Mouse (Mus musculus) heart, embryonic 14.5 days (tissue): ENCODE measurements around the gene Itgb3. TPM values are rescaled to one million over a fixed set of nuclear protein-coding genes. Genes with fewer than 3 reads are reported as not detected.

Source experiments
- ATAC-seq: fragments of 200-750 bp; cut with Nextera tagmentation; 2 replicates; pipeline ENCODE4 v1.8.0; 2017; ENCODE audit warnings: low read depth, moderate TSS enrichment; ENCODE audit not compliant: insufficient number of reproducible peaks, insufficient read depth, low FRiP score
- H3K27ac ChIP-seq, 2 experiments: fragments of 200-500 bp in 1 of 2; fragments of 300-500 bp in 1 of 2; sonication (generic) in 1 of 2; replicated peaks in 1 of 2; 2 replicates each; pipeline ENCODE4 v1.5.1; 2012 to 2014; ENCODE audit warnings: low read depth in 2 of 2, low read length in 2 of 2, control low read depth in 1 of 2, mild to moderate bottlenecking in 1 of 2, mixed read lengths in 1 of 2; ENCODE audit not compliant: control insufficient read depth in 1 of 2, insufficient read depth in 1 of 2
- H3K27me3 ChIP-seq: fragments of 300-500 bp; sonication (generic); 2 replicates; pipeline ENCODE4 v1.6.1; 2014; ENCODE audit warnings: mild to moderate bottlenecking, low read length, control low read depth; ENCODE audit not compliant: control insufficient read depth, insufficient read depth
- H3K36me3 ChIP-seq: fragments of 300-500 bp; sonication (generic); 2 replicates; pipeline ENCODE4 v1.6.1; 2014; ENCODE audit warnings: mild to moderate bottlenecking, control low read depth, low read length, mixed read lengths; ENCODE audit not compliant: control insufficient read depth, insufficient read depth
- H3K4me1 ChIP-seq, 2 experiments: fragments of 200-500 bp in 1 of 2; fragments of 300-500 bp in 1 of 2; sonication (generic) in 1 of 2; 2 replicates each; pipeline ENCODE4 v1.6.1; 2012 to 2014; ENCODE audit warnings: low read length in 2 of 2, control low read depth in 1 of 2, mixed read lengths in 1 of 2; ENCODE audit not compliant: control insufficient read depth in 2 of 2, insufficient read depth in 2 of 2
- H3K4me2 ChIP-seq: fragments of 300-500 bp; sonication (generic); 2 replicates; pipeline ENCODE4 v1.6.1; 2014; ENCODE audit warnings: mild to moderate bottlenecking, low read length
- H3K4me3 ChIP-seq, 2 experiments: fragments of 200-500 bp in 1 of 2; fragments of 300-500 bp in 1 of 2; sonication (generic) in 1 of 2; 2 replicates each; pipeline ENCODE4 v1.5.1; 2012 to 2014; ENCODE audit warnings: low read length in 2 of 2, mild to moderate bottlenecking in 2 of 2, control low read depth in 1 of 2, low read depth in 1 of 2, moderate library complexity in 1 of 2; ENCODE audit not compliant: control insufficient read depth in 1 of 2, insufficient read depth in 1 of 2
- H3K9ac ChIP-seq: fragments of 300-500 bp; sonication (generic); 2 replicates; pipeline ENCODE4 v1.6.1; 2014; ENCODE audit warnings: mild to moderate bottlenecking, low read length
- H3K9me3 ChIP-seq: fragments of 300-500 bp; sonication (generic); 2 replicates; pipeline ENCODE4 v1.6.1; 2016; ENCODE audit warnings: low read length, control low read depth; ENCODE audit not compliant: control insufficient read depth
- WGBS: fragments of 180-500 bp; shearing (Covaris S2); extraction: QIAGEN DNeasy Blood & Tissue Kit; methylation state at CpG from one replicate; pipeline ENCODE4 v1.1.7; 2014; 5-methylcytosine and 5-hydroxymethylcytosine counted together
- polyA plus RNA-seq: library from polyadenylated mRNA; unstranded; fragments of >200 nt; fragmentation: Nextera tagmentation; extraction: Ambion mirVana; gene quantifications from 2 replicates; pipeline ENCODE4 v1.2.1, GENCODE M21; 2014

Itgb3 gene
- polyA plus RNA-seq, 1 experiment from 2014 or later: 1.8 TPM

DNA sequence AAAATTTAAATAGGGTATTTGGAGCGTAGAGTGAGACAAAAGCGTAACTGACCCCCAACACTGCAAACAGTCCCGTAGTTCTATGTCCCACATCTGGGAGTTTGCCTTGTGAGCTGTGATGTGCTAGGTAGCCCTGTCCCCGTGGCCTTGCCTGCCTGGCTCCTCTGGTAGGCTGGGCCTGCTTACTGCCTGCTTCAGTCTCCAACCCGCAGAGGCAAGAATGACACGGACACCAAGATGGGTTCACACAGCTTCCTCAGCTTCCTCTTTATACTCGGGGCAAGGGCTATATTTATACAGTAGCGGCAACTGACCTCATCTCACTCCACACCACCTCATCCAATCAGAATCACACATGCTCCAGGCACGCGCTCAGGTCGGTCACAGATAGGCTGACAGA is 67.0 kb downstream of the Itgb3 start:
- H3K27ac ChIP-seq: no peak overlapping the region
- 90% methylated on average over 11 of the region's 11 CpGs for WGBS
- H3K4me1 ChIP-seq: no peaks in the 10 kb centered on the region
- H3K27me3 ChIP-seq: no peaks in the 10 kb centered on the region
- no peaks in the 10 kb centered on the region for H3K9me3 ChIP-seq
- H3K4me3 ChIP-seq: no peak overlapping the region
- no peaks in the 10 kb centered on the region for H3K36me3 ChIP-seq
- no peak for ATAC-seq
- no peak overlapping the region for H3K9ac ChIP-seq
- no peak overlapping the region for H3K4me2 ChIP-seq

DNA sequence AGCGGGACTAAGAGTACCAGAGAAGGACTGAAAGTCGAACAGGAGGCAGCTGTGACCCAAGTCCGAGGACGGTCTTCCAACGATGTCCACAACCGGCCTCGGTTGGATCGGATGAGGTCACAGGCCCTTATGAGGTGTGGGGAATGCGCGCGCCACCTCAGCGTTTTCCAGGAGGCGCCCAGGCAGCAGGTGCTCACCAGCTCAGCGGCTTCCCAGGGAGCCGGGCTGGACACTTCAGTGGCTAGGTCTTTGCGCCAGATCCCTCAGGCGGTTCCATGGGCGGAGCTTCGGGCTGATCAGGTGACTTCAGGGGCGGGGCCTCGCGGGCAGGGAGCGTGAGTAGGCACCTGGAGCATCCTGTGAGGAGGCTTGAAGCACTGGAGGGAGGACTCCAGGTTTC is 77.7 kb downstream of the Itgb3 start, which contains the start of gene Gm11639:
TSS of gene Gm11639 (plus strand) at position 160 of the 400 bp plus-strand sequence.
- Histone ChIP-seq H3K4me1 (peaks cover 0 to 2% of the 10 kb centered on the region in 2 experiments; a peak in 1 of 4 replicates), H3K27ac (no peak within 1 kb of the TSS)
- no peak for ATAC-seq

DNA sequence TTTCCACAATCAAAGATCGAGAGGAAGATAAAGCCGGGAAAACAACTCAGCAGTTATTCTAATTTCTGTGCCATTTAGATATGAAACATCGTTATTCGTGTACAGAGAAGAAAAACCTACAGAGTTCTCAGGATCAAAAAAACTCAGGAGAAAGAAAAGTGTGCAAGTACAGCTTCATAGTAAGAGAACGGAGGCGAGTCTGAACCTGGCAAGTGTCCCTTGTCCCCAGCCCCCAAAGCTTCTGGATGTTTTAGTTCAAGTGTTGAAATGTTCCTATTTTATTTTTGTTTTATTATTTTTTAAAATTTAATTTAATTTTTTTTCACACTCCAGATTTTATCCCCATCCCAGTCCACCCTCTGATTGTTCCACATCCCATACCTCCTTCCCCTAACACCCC is 85.4 kb downstream of the Itgb3 start:
- Histone ChIP-seq H3K27ac (no peak overlapping the region), H3K9ac (no peak overlapping the region), H3K9me3 (no peaks in the 10 kb centered on the region), H3K4me2 (no peak overlapping the region), H3K27me3 (no peaks in the 10 kb centered on the region), H3K4me1 (peaks cover 0 to 2% of the 10 kb centered on the region in 2 experiments; a peak in 1 of 4 replicates), H3K36me3 (no peaks in the 10 kb centered on the region), H3K4me3 (no peak overlapping the region)
- WGBS: 80% methylated on average over 6 of the region's 6 CpGs
- no peak for ATAC-seq

More for the DNA sequence above, 77.7 kb downstream of the Itgb3 start, which contains the start of gene Gm11639:
- H3K4me3 ChIP-seq: peak within 1 kb of the TSS in 1 of 2 experiments; percentile 2; a peak in 1 of 4 replicates
- H3K36me3 ChIP-seq: no peaks in the 10 kb centered on the region
- H3K9me3 ChIP-seq: no peaks in the 10 kb centered on the region
- no peak within 1 kb of the TSS for H3K9ac ChIP-seq
- WGBS: 22% methylated on average over 23 of the region's 23 CpGs
- peak within 1 kb of the TSS; percentile 29 for H3K4me2 ChIP-seq
- no peaks in the 10 kb centered on the region for H3K27me3 ChIP-seq

DNA sequence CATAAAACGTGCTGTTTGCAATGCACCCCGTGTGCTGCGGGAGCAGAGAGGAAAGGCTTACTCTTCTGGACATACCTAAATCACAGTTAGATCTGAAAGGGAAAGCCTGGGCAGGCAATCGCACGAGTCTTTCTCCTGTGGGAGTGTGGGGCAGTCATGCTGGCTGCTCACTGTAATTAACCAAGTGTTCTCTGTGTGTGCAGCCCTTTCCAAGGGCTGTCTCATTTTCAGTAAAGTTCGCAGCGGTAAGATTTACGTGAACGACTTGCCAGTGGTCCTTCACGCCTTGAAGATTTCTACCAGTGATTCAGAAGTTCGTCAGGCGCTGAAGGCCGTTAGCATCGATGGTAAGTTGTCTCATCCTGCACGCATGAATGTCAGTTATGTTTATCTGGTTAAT is 96.3 kb downstream of the Itgb3 start:
- H3K27ac ChIP-seq: no peak overlapping the region
- no peaks in the 10 kb centered on the region for H3K4me1 ChIP-seq
- no peaks in the 10 kb centered on the region for H3K27me3 ChIP-seq
- ATAC-seq: no peak
- H3K4me2 ChIP-seq: no peak overlapping the region
- no peaks in the 10 kb centered on the region; the same call in 1 of the 2 replicates for H3K9me3 ChIP-seq
- no peak overlapping the region for H3K9ac ChIP-seq
- H3K36me3 ChIP-seq: no peaks in the 10 kb centered on the region
- 73% methylated on average over 15 of the region's 15 CpGs for WGBS
- H3K4me3 ChIP-seq: no peak overlapping the region

DNA sequence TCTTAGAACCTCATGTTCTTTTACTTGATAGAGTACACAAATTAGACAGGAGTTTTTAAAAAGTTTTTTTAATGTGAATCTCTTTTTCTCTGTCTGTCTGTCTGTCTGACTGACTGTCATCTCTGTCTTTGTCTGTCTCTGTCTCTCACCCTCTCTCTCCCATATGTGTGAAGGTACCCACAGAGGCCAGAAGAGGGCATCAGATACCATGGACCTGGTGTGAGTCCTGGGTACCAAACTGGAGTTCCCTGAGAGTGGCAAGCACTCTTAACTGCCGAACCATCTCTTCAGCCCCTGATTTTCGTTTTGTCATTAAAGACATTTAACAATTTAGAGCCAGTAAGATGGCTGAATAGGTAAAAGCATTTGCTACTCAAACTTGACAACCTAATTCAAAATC is 99.3 kb downstream of the Itgb3 start:
- Histone ChIP-seq H3K4me1 (no peaks in the 10 kb centered on the region), H3K4me3 (no peak overlapping the region), H3K9ac (no peak overlapping the region), H3K9me3 (no peaks in the 10 kb centered on the region; the same call in 1 of the 2 replicates), H3K27ac (no peak overlapping the region), H3K27me3 (no peaks in the 10 kb centered on the region), H3K4me2 (no peak overlapping the region), H3K36me3 (no peaks in the 10 kb centered on the region)
- no peak for ATAC-seq
- WGBS: 55% methylated on average over 2 of the region's 2 CpGs

Other genes starting within 250 kb of the Itgb3 start
- 14.5 and 16.5 TPM in 2 replicates for gene Kansl1, start 139.1 kb upstream of the Itgb3 start, polyA plus RNA-seq
- gene Cdc27, start 57.4 kb upstream of the Itgb3 start, polyA plus RNA-seq: 35.6 and 39.7 TPM in 2 replicates
- gene Myl4, start 57.3 kb upstream of the Itgb3 start, polyA plus RNA-seq: 2,493 and 2,941 TPM in 2 replicates
- gene Gm11639, start 77.7 kb downstream of the Itgb3 start, polyA plus RNA-seq: 0.01 TPM in 1 of 2 replicates, not detected in the other